Mouse (Mus musculus): Measurements from ENCODE around the gene Ubl5.
A peak's percentile ranks its signal among the peaks of the same experiment; 100 is the strongest.
"Not testable (repeated sequence)": the region's sequence is repeated elsewhere in the genome, so short reads cannot be mapped to it uniquely, and the experiment has no call there.

Gene Ubl5

DNA sequence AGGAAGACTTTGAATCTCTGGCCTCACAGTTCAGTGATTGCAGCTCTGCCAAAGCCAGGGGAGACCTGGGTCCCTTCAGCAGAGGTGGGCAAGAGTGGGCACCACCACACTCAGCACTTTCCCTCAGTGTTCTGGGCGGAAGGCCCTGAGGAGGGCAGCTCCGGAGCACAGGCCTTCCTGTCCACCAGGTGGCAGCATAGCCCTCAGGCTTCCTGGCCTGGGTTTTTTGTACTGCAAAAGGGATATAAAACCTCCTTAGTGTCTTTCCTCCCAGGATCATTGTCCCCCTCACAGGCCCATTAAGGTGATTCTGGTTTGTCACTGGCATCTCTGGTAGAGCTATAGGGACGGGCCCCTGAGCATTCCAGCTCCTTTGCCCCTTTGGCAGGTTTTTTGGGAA is 19.6 kb downstream of the Ubl5 start:
- peak; percentile 66 for DNase-seq

DNA sequence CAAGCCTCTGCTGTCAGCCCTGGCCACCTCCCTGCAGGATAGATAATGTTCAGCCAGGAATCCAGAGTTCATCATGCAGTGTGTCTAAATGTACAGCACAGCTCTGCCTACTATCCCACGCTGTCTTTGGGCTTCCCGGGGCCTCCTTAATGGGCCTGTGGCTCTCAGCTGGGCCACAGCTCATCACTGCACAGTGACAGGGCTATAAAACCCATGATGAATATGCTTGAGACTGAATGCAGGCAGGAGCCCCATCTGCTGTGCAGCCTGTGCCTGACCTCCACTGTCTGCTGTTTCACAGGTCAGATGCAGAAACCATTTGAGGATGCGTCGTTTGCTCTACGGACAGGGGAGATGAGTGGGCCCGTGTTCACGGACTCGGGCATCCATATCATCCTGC is 20.2 kb downstream of the Ubl5 start:
- no peak for DNase-seq

DNA sequence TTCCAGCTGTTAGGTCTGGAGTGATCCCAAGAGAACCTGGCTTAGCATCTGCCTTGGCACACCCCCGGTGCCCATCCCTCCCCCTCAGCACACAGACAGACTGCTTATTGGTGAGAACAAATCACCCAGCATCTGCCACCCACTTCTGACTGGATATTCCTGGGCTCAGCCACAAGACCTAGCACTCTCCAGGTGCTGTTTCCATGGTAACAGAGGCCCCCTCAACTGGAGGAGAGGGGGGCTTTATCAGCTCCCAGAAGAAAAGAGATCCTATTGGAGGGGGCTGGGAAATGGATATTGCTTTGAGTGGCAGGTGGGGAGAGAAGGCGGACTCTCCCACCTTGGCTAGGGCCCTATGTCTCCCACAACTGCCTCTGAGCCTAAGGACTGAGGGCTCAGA is 21.3 kb downstream of the Ubl5 start:
- no peak for DNase-seq

DNA sequence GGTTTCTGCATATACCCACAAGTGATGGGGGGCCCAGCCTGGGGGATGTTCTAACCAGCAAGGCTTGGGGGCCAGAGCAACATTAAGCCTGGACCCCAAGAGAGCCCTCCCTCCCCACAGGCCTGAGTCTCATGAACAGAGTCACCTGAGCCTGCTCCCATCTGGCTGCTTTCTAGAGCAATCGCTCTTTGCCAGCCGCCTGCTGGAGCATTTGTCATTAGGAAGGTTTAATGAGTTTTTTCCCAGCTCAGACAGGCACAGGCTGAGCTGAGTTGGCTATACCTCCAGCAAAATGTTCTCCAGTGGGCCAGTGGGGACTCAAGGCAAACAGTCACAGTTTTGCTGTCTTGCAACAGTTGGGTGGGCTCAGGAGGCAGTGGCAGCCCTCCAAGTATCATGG is 21.7 kb downstream of the Ubl5 start:
- DNase-seq, result peak; percentile 8

DNA sequence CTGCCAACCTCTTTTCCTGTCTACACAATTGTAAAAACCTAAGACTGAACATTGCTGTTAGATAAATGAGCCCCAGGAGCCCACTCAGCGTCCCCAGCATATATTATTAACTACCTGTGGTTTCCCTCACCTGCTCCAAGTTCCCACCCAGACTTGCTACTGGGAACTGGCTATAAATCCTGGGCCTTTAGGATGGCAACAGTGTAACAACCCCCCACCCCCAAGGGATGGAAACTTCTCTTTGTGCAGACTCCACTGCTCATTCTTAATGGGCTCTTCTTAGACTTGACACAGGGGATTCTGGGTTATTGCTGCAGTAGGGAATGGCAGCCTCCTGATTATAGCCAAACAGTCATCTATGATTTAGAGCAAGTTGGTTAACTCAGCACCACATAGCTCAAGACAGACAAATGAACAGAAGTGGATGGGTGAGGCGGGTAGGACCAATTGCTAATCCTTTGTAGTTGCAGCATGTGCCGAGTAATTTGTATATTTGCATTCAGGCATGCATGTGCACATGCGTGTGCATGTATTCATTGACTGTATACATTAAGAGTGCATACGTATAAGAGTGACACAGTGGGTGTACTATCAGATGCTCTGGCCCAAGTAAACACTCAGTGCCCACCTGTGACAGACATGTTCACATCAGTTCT is 22.4 kb downstream of the Ubl5 start:
- no peak for DNase-seq

DNA sequence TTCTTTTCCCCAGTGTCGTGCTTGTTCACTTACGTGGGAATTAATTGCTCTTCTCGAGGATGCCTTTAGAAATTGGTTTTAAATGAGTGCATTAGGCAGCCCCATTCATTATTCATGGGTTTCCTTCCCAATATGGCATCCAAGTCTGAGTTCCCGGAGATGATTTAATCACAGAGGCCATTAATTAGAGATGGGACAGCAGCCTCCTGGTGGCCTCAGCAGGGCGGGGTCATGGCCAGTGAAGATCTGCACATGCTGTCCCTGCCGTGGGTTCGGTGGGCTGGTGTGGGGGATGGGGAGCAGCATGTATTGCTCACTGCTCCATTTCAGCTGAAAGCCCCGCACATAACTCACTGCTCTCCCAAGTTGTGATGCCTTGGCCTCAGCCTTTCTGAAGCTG is 23.2 kb downstream of the Ubl5 start:
- no peak for DNase-seq

DNA sequence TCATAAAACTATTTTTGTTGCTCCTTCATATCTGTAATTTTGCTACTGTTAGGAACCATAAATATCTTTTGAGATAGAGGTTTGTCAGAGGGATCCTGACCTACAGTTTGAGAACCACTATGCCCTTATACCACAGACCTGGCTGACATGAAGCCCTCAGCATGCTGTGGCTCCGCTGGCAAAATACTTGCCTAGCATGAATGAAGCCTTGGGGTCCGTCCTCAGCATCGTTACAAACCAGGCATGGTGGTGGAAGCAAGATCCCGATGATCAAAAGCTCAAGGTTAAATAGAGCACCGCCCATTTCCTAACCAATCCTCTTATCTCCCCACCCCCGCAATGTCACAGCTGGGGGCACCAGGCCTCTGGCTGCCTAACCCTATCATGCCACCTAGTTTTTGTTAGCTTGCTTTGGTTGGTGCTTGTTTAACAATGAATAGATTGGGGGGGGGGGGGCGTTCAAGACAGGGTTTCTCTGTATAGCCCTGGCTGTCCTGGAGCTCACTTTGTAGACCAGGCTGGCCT is 23.9 kb downstream of the Ubl5 start:
- no peak for DNase-seq

DNA sequence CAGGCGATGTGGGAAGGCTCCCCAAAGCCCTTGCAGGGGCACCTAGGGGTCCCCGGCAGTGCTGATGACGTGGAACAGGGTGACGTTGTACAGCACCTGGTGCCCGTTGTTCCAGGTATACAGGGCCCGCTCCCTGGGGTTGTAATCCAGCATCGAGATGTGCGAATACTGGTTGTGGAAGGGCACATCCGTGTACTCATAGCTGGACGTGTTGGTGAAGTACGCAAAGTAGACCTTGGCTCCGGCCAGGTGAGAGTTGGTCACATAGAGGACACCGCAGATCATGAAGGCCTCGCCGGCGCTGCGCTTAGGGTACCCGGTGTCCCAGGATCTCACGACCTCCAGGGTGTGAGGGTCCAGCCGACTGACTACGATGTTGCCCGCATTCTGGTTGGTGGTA is 25.4 kb downstream of the Ubl5 start:
- no peak for DNase-seq

DNA sequence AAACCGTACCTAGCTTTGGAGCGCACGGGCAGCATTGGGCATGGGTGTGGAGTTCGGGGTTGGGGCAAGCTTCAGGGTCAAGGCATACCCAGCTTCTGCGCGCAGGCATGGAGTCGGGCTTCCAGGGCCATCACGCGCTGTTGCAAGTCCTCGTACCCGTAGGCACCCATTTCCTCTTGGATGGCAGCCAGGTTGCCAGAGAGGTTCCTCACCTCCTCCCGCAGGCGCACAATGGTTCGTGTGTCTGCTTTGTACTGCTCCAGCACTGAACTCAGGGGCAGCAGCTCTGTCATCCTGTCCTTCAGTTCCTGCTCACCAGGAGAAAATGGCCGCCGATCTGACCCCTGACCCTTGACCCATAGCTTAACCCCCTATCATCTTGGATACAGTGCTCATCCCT is 29.4 kb downstream of the Ubl5 start:
- DNase-seq, result no peak

DNA sequence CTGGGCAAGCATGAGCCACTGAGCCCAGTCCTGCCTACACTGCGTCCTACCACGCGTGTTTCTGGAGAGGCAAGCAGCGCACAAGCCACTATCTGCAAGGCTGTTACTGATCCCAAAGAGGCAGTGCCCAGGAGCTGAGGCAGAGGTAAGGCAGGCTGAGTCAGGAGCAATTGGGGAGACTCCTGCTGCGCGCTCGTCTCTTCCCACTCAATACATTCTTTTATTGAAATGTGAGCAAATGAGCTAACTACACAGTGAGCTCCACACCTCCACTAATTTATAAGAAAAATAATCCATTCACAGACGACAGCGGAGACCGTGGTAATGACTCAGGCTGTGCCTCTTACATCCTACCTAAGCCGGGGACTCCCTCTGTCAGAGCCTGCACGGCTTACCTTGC is 35.2 kb downstream of the Ubl5 start:
- no peak for DNase-seq

DNA sequence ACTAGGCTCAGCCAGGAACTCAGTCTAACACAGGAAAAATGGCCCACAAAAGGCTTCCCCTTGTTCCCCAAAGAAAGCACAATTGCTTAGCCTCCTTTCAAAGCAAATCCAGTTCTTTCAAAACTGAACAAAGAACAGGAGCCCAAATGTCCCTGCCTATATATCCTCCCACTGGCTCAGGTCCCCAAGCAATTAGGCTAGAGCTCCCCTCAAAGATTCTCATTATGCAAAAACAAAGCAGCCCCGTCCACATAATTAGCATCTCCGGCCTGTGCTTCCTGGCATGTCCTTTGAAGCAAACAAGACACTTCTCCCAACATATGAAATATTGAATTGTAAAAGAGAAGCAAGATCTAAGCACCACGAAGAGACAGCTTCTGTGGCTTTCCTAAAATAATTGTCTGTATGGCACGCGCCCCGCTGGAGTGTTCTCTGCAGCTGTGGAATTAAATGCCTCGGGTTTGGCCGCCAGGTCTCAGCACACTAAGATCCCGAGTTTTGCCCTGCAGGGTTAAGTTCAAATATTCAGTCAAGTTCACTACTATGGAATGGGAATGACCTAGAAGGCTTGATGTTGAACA is 37.8 kb downstream of the Ubl5 start:
- DNase-seq, result no peak

DNA sequence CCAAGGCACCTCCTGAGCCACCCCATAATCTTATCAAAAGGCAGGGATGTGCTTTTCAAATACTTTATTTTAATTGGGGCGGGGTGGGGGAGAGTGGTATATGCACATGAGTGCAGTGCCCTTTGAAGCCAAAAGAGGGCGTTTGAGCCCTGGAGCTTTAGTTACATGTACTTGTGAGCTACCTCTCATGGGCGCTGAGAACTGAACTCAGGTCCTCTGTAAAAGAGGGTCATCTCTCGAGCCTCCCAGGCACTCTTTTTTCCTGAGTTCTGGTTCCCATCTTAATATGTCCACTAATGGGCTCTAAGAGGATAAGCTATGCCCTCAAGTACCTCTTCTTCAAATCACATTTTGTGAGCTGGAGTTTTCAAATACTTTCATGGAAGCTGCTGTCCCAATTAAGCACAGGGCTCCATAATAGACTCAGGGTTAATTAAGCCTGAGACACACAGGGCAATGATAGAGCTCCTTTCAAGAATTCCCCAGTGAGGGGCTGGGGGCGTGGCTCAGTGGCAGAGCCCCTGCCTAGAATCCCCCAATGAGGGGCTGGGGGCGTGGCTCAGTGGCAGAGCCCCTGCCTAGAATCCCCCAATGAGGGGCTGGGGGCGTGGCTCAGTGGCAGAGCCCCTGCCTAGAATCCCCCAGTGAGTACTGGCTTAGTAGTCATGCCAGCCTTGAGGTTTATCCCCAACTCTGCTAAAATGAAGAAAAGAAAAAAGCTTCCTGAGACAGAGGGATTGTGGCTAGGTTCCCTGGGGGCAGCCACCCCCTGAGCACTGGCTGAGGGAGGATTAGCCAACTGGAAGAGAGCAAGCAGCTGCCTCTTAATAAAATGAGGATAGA is 39.1 kb downstream of the Ubl5 start:
- no peak for DNase-seq

DNA sequence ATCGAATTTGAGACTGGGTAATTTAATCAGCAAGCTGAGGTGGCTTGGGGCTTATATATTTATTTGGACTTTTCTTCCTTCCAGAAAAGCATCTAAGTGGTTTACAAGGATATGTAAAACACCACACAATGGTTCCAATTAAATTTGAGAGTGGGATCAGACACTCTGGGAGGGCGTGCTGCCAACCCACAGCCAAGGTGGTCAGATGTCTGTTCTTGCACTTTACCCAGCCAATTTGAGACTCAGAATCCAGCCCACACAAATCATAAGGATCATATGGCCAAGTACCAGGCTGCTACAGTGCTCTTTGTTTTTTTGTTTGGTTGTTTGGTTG is 39.7 kb downstream of the Ubl5 start:
- DNase-seq, result no peak

DNA sequence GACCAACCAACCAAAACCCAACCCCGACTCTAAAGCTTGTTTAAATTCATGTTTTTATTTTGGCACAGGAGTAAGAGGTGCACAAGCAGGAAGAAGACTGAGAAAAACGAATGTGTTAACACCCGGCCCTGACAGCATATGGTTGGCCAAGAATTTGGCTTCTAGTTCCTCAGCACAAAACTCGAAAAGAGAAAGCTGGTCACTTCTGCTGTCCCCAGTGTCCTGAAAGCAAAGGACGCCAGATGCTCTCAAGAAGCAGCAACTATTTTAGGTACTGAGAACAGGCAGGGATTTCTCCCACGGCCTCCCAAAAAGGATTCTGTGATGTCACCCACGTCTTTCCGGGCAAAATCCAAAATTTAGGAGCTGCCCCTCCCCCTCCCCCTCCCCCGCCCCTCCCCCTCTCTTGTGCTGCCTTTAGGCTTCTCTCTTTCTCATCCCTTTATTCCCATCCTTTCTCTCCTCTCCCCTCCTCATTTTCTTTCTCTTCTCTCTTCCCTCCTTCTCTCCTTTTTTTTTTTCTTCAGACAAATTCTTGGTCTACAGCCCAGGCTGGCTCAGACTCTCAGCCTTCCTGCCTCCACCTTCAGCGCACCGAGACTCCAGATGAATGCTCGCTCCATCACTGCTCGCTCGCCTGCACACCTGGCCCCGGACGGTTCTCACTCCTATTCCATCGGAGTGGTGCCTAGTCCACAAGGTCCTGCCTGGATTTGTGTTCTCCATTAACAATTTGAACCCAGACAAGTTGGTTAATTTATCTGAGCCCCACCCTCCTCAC is 42.6 kb downstream of the Ubl5 start:
- no peak for DNase-seq

DNA sequence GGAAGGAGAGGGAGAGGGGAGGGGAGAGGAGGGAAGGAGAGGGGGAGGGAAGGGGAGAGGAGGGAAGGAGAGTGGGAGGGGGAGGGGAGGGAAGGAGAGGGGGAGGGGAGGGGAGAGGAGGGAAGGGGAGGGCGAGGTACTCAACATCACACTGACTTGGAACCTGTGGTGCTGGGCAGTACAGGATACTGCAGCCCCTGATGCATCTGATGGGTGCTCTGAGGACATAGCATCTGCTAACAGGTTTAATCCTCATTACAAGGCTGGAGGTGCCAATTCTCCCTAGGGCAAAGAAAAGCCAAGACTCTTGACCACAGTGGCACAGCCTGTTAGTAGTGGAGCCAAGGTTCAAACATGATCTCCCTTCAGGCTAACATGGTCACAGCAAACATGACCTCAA is 46.7 kb downstream of the Ubl5 start:
- DNase-seq, result no peak

DNA sequence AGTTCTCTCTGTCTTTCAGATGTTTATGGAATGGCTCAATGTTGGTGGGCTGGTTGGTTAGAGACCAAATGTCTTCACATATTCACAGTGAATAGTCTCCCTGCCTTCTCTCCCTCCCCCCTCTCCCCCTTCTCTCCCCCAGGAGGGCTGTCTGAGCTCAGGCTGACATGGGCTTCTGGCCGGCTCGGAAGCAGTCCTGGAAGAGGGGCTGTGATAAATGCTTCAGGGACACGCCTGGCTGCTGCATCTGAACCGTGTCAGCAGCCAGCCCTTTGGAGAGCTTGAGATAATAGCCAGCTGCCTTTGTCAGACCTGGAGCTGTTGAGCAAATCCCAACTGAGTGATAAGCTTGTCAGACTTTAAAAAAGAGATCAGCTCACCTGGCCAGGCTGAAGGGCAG is 47.2 kb downstream of the Ubl5 start:
- DNase-seq, result no peak

DNA sequence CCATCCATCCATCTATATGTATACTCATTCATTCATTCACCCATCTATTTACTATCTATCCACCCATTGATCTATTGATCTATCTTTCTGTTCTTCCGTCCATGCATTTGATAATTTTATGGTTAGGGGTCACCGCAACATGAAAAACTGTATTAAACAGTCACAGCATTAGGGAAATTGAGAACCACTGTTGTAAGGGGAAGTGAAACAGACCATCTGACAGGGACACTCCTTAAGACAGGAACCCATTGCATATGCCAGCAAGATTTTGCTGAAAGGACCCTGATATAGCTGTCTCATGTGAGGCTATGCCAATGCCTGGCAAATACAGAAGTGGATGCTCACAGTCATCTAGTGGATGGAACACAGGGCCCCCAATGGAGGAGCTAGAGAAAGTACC is 47.8 kb downstream of the Ubl5 start:
- not testable (repeated sequence) for DNase-seq

DNA sequence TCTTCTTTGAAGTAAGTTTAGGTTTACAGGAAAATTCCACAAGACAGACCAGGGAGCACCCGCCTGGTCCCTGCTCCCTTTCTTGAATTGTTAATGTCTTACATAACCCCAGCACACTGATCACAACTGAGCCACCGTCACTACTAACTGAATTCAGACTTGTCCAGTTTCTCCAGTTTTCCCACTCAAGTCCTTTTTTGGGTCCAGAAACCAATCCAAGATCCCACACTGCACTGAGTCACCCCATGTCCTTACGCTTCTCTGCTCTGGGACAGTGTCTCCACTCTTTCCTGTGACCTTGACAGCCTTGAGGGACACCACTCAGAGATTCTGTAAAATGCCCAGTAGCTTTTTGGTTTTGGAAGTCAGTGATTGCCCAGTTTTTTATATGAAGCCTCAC is 50.2 kb downstream of the Ubl5 start:
- no peak for DNase-seq

DNA sequence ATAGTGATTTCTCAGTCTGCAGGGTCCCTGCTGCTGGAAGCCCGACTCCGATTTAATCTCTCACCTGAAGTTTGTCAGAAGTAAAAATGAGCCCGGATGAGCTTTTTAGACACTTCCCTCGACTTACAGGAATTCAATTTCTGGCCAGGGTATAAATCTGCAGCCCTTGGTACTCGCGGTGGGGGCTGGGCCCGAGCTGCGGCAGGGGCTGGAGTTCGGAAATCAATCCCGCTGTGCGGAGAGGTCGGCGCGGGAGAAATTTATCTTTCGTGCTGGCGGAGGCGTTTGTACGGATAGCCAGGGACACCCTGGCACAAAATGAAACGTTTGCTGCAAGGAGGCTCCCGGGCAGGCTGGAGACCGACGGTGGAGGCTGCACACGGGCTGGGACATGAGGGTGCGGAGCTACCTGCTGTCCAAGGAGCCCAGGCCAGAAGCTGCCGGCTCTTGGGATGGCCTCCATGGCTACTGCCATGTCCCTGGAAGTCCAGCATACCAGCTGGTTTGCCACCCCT is 52.1 kb downstream of the Ubl5 start:
- DNase-seq, result no peak

DNA sequence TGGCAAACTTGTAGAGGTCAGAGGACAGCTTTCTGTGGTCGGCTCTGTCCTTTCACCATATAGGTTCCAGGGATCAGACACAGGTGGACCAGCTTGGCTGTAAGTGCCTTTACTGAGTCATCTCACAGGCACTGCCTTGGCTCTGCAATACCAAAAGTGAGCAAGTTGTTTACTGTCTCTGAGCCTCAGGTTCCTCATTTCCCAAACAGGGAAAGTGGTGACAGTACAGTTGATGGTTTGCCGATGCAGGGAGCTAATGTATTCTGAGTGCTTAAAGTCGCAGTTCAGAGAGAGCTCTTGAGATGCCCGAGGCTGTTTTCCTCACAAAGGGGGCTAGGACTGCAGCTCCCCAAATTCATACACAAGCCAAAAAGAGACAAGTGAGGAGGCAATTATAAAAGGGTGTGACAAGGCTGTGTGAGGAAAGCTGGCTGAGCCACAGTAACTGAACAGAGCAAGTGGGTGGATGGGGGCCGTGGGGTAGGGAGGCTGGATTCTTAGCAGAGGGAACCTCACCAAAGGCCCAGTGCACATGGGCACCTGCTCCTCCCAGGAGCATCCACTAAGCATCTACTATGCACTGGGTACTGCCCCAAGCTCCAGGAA is 53.5 kb downstream of the Ubl5 start:
- DNase-seq, result no peak
